23 mouse cellular contexts compared by ENCODE assay signal in the genomic region with DNA sequence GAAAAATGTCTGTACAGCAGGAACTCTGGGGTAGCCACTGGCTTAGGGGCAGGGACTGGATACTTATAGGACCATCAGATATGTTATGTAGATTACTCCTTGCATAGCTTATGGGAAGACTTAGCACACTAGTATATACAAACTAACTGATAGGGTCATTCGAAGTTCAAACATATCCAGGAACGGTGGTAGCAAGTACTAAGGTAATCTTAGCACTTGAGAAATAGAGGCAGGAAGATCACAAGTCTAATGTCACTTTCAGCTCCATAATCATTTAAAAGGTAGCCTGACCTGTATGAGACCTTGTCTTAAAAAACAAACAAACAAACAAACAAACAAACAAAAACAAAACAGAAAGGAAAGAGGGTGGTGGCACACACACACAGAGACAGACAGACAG.
DNase-seq lines count a peak whose midpoint lies in the region; ATAC-seq and TF ChIP-seq lines count a peak whose summit lies in the region.
"Had no signal": no experiment of that assay in that cellular context is flagged by ENCODE, and none has a peak within 500 bp of the region (broad histone marks: within the 10 kb centered on the region; RNA-seq: fewer than 3 reads in every experiment).

No protein-coding gene starts in this region.

- H3K36me3 ChIP-seq in heart, embryonic 10.5 days = no peaks in the 10 kb centered on the region
- H3K36me3 ChIP-seq in heart, adult 2 months (ENCODE audit: control insufficient read depth, insufficient read depth, low read length) = no peaks in the 10 kb centered on the region; the same call in 1 of the 2 replicates
- no peaks in the 10 kb centered on the region for H3K36me3 ChIP-seq in thymus, adult 2 months (ENCODE audit: control insufficient read depth, insufficient read depth, low read length)
- no peaks in the 10 kb centered on the region for H3K36me3 ChIP-seq in kidney, adult 2 months (ENCODE audit: control insufficient read depth, insufficient read depth, low read length)
- H3K36me3 ChIP-seq: embryonic facial prominence, embryonic 13.5 days; embryonic facial prominence, embryonic 15.5 days; forebrain, embryonic 15.5 days had no signal

- H3K4me1 ChIP-seq in heart, embryonic 10.5 days = peaks cover 25% of the 10 kb centered on the region
- peaks cover 7% of the 10 kb centered on the region for H3K4me1 ChIP-seq in heart, adult 2 months (ENCODE audit: control insufficient read depth, insufficient read depth, low read length)
- peaks cover 17% of the 10 kb centered on the region for H3K4me1 ChIP-seq in thymus, adult 2 months (replicated peaks; ENCODE audit: control insufficient read depth, insufficient read depth, low read length)
- peaks cover 2% of the 10 kb centered on the region; the same call in 1 of the 2 replicates for H3K4me1 ChIP-seq in kidney, adult 2 months (ENCODE audit: control insufficient read depth, insufficient read depth, low read length)
- H3K4me1 ChIP-seq: embryonic facial prominence, embryonic 13.5 days; embryonic facial prominence, embryonic 15.5 days; forebrain, embryonic 13.5 days; forebrain, embryonic 15.5 days had no signal

- no peak for DNase-seq in heart, embryonic 10.5 days (ENCODE audit: low spot score)
- DNase-seq in heart, adult 2 months = no peak
- no peak for DNase-seq in thymus, adult 2 months
- no peak for DNase-seq in thymus, adult 18-20 months
- peak; percentile 66 for DNase-seq in induced T-regulatory cell, adult 2 months (ENCODE audit: low read depth)
- DNase-seq in kidney, adult 2 months = no peak
- DNase-seq: adrenal gland, adult 2 months; adrenal gland, postnatal 10 days; adrenal gland, postnatal 25 days; cerebellum, adult 11 months; cerebellum, adult 18-20 months; cerebellum, adult 8-10 months; cerebellum, adult 9-11 months; cerebellum, postnatal 14 days; cerebellum, postnatal 36 days; embryo, embryonic 11 days; forebrain, postnatal 0 days had no signal

- 63% methylated on average over 2 of the region's 2 CpGs for WGBS in heart, embryonic 10.5 days
- WGBS in heart, adult 2 months = 72% methylated on average over 2 of the region's 2 CpGs
- 76% methylated on average over 2 of the region's 2 CpGs for WGBS in thymus, adult 2 months
- WGBS in kidney, adult 2 months = 74% methylated on average over 2 of the region's 2 CpGs

- H3K4me3 ChIP-seq in heart, embryonic 10.5 days = no peak overlapping the region
- H3K4me3 ChIP-seq in heart, adult 2 months = no peak overlapping the region
- H3K4me3 ChIP-seq in thymus, adult 2 months (ENCODE audit: control insufficient read depth, insufficient read depth, low read length) = no peak overlapping the region
- H3K4me3 ChIP-seq in kidney, adult 2 months (ENCODE audit: insufficient read depth, low read depth, low read length) = no peak overlapping the region
- H3K4me3 ChIP-seq: embryonic facial prominence, embryonic 13.5 days; embryonic facial prominence, embryonic 15.5 days; erythroblast, embryonic 14.5 days; forebrain, embryonic 13.5 days; forebrain, embryonic 15.5 days had no signal

- TF ChIP-seq EP300 in heart, adult 2 months (IDR thresholded peaks at IDR 0.05; ENCODE audit: insufficient read depth, low read depth, low read length) = no peak

- H3K9ac ChIP-seq in heart, adult 2 months (ENCODE audit: low read depth, low read length) = no peak overlapping the region
- H3K9ac ChIP-seq: embryonic facial prominence, embryonic 13.5 days; embryonic facial prominence, embryonic 15.5 days; forebrain, embryonic 13.5 days; forebrain, embryonic 15.5 days; forebrain, postnatal 0 days had no signal

- ATAC-seq in erythroid progenitor cell, adult 5-6 weeks (replicated peaks; ENCODE audit: low FRiP score, poor library complexity, severe bottlenecking) = no peak
- ATAC-seq: forebrain, embryonic 13.5 days; forebrain, embryonic 15.5 days; forebrain, postnatal 0 days had no signal

- TF ChIP-seq CTCF in heart, adult 2 months (IDR thresholded peaks at IDR 0.05) = no peak
- TF ChIP-seq CTCF in thymus, adult 2 months (IDR thresholded peaks at IDR 0.05; ENCODE audit: borderline replicate concordance, control insufficient read depth, extremely low read depth, insufficient read depth, low read length, poor library complexity) = no peak
- TF ChIP-seq CTCF in kidney, adult 2 months (conservative IDR thresholded peaks at IDR 0.05; ENCODE audit: insufficient read depth, insufficient read length, low read depth, low read length) = no peak

- no peak for TF ChIP-seq POLR2A in heart, adult 2 months (IDR thresholded peaks at IDR 0.05; ENCODE audit: insufficient read depth, low read depth, low read length)
- TF ChIP-seq POLR2A in thymus, adult 2 months (IDR thresholded peaks at IDR 0.05; ENCODE audit: control insufficient read depth, extremely low read depth, insufficient read depth, low read length, poor library complexity) = no peak
- TF ChIP-seq POLR2A in kidney, adult 2 months (IDR thresholded peaks at IDR 0.05; ENCODE audit: low read depth, low read length) = no peak

- H3K27ac ChIP-seq in heart, embryonic 10.5 days = peak overlapping the region; percentile 60
- no peak overlapping the region for H3K27ac ChIP-seq in heart, adult 2 months
- H3K27ac ChIP-seq in thymus, adult 2 months (ENCODE audit: control insufficient read depth, insufficient read depth, low read length) = peak overlapping the region; percentile 86
- no peak overlapping the region for H3K27ac ChIP-seq in kidney, adult 2 months (ENCODE audit: insufficient read depth, low read depth, low read length)
- H3K27ac ChIP-seq: embryonic facial prominence, embryonic 13.5 days; embryonic facial prominence, embryonic 15.5 days; forebrain, embryonic 13.5 days; forebrain, embryonic 15.5 days had no signal

- H3K79me2 ChIP-seq in heart, adult 2 months (replicated peaks; ENCODE audit: control insufficient read depth, insufficient read depth, low read length) = no peaks in the 10 kb centered on the region

- intact Hi-C loops in heart, adult 2 months (cut with DNase I) = no loop called here

- no peaks in the 10 kb centered on the region for H3K27me3 ChIP-seq in heart, embryonic 10.5 days (ENCODE audit: insufficient read depth, poor library complexity, severe bottlenecking)
- no peaks in the 10 kb centered on the region for H3K27me3 ChIP-seq in heart, adult 2 months (ENCODE audit: control insufficient read depth, insufficient read depth, low read length)
- H3K27me3 ChIP-seq in thymus, adult 2 months (ENCODE audit: control insufficient read depth, insufficient read depth, low read length) = no peaks in the 10 kb centered on the region
- H3K27me3 ChIP-seq in kidney, adult 2 months (replicated peaks; ENCODE audit: control insufficient read depth, insufficient read depth, low read length) = no peaks in the 10 kb centered on the region
- H3K27me3 ChIP-seq: embryonic facial prominence, embryonic 13.5 days; embryonic facial prominence, embryonic 15.5 days; forebrain, embryonic 13.5 days; forebrain, embryonic 15.5 days had no signal

- no peaks in the 10 kb centered on the region for H3K9me3 ChIP-seq in heart, embryonic 10.5 days
- H3K9me3 ChIP-seq: embryonic facial prominence, embryonic 13.5 days; embryonic facial prominence, embryonic 15.5 days; forebrain, embryonic 13.5 days; forebrain, embryonic 15.5 days had no signal

Comparison
In these comparisons a context has a peak if more than half of its experiments do, and no peak if none do; other contexts are left out.
1. H3K27ac ChIP-seq: peak in heart, embryonic 10.5 days (single experiment) and thymus, adult 2 months (single experiment); none in heart, adult 2 months (single experiment) and kidney, adult 2 months (single experiment).